Mouse (Mus musculus) thymus, adult 18-20 months (tissue): ENCODE data around the gene Adcy9.
A peak's percentile ranks its signal among the peaks of the same experiment; 100 is the strongest.

ENCODE experiments used
- DNase-seq, 2 experiments: peaks; one replicate each; pipeline ENCODE4 v3.0.0; 2022; ENCODE audit warnings: mixed read lengths in 2 of 2

Gene Adcy9

DNA sequence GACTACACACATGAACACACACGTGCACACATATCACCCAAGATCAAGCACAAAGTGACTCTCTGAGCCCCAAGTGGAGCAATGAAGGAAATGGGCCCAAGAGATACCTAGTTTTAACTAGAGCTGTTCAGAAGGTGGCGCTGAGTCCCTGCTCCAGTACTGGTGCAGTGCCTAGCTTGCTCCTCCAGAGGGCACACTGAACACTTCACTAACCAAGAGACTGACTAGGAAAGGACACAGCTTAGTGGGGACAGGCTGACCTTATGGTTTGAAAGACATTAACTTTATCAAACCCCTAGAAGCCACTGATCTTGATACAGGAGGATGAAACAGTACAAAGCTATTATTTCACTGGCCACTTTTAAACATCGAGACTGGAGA lies 104.2 kb downstream of the Adcy9 start:
- peak; percentile 47 to 63 for DNase-seq

DNA sequence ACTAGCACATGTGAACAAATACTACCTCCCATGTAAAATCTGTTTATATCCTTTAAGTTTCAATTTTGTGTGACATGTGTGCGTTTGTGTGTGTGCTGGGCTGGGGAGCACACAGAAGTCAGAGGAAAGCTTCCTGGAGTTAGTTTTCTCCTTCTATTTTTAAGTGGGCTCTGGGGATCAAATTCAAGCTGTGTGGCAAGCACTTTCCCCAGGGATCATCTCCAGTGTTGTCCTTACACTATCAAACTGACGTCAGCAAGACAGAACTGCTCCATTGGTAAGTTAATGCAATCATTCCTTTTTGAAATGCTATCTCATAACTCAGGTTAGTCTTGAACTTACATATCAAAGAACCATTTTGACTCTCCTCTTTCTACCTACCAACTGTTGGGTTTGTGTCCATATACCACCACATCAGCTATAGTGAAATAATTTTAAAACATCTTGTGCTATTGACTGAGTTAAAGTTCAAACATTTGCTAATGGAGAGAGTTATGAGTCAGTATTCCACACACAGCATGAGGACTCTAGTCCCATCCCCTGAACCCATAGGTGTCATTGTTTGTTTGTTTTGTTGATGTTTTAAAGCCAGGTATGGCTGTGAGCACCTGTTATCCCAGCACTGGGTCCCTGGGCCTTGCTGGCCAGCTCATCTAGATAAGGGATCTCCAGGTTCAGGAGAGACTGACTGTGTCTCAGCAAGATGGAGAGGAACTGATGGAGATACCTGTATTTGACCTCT lies 104.8 kb downstream of the Adcy9 start:
- no peak for DNase-seq

DNA sequence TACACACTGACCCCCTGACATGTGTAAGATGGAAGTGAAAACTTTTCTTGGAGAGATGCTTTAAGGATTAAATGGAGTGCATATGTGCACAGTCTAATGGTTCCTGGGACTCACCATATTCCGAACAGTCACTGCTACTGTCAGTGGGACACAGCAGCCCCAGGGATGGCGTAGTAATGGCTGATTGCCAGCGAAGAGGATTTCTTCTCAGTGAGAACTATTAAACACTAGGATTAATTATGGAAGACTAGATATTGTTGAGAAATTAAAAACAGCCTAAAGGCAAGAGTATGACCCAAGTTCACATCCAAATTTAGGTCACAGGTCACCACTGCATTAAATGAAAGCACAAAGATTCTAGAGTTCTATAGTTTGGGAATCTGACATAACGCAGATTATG lies 105.4 kb downstream of the Adcy9 start:
- DNase-seq = no peak

DNA sequence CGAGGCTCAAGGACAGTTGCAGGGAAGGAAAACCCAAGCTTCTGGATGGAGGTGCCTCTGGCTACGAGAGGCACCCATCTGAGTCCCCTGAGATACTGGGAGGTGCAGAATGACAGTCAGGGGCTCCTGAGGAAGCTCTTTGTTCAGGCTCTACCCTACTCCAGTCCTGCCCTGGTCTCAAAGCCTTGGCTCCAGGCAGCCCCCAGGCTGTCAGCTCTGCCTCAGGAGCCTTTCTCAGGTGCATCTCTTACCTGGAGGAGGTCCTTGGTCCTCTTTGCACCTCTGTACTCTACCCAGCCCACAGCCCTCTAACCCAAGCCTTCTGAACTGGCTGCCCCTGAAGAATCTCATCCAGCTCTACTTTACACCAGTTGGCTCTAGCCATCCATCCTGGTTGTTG lies 108.3 kb downstream of the Adcy9 start:
- no peak for DNase-seq

DNA sequence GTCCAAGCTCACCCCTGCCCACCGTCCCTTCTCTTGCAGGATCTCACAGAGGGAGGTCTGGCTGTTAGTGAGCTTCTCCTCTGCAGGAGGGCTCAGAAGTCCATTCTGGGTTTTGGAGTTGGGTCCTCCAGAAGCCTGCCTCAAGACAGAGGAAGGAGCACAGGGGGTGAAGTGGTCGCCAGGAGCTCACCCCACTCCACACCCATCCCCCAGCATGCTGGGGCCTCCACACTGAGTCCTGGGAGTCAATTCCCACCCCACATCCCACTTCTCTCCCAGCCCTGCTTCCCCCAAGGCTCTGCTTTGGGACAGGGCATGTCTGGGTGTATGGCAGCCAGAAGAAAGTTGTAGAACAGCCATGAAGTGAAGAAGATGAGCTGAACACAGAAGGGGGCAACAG lies 108.7 kb downstream of the Adcy9 start:
- DNase-seq = no peak

DNA sequence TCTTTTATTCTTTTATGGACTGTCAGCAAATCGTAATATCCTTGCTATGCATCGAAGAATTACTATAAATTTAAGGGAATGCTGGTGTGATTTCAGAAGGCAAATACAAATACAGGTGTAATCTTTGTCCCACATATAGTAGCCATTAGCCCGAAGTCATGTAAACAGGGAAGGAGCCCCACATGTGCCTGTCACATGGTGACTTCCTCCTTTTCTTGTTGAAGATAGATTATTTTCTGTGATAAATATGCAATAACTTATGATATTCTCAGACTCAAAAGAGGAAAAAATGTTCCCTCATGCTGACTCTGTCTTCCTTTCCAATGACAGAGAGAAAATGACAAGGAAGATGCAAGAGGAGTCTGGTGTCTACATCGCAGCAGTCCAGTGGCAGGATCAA lies 112.5 kb downstream of the Adcy9 start:
- DNase-seq = no peak

DNA sequence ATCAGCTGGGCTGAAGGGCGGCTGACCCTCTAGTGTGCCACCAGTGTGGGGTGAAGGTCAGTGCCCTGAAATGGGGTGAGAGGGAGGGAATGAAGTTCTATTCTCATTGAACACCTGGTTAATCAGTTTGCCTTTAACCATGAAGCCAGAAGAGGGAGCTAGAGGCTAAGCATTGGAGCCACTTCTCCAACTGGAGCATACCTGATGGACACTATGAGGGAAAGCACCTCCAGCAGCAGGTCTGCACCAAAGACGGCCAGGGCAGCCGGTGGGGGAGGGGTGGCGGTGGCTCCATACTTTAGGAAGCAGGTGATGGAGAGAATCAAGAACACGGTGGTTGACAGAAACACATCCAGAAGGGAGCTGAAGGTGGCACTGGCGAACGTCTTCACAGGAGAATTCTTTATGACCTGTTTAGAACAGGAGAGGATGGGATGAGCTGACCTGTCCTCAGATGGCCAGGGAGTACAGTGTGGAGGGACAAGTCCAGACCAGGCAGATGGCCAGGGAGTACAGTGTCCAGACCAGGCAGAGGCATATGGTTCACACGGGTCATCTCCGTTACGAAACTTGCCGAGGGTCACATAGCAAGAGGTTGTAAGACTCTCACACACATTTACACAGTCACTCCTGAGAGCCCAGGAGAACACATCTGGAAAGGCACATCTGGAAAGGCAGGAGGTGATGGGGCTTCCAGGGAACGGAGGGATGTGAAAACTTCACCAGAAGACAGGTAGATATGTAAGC lies 115.9 kb downstream of the Adcy9 start:
- DNase-seq = no peak

DNA sequence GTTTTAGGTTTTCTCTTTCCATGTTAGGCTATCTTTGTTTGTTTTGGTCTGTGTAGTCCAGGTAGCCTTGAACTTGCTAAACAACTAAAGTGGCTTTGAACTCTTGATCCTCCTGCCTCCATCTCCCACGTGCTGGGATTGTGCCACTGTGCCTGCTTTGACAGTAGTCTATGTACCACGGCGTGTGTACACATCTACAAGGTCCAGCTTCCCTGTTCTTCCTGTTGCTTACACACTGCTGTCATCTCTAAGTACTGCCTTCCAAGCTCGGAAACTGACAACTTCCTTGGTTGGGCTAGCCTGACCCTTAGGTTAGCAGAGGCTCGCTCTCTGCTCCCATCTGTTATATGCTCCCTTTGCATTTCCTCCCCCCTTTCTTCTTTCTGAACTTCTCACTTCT lies 116.7 kb downstream of the Adcy9 start:
- no peak for DNase-seq

DNA sequence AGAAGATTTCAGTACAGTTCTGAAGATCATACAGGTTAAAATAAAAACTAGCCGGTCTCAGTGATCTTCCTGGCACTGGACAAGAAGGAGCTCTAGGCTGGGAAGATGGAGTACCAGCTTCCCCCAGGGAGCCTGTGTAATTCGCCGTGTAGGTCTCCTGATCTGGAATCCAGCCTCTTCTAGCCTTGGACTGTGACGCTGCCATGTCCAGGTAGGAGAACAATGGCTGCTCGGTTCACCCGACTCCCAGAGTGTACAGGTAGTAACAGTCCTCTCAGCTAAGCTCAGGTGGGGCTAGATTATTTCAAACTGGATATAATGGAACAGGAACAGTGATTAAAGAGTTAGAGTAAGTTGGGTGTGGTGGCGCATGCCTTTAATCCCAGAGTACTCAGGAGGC lies 120.0 kb downstream of the Adcy9 start:
- no peak for DNase-seq

DNA sequence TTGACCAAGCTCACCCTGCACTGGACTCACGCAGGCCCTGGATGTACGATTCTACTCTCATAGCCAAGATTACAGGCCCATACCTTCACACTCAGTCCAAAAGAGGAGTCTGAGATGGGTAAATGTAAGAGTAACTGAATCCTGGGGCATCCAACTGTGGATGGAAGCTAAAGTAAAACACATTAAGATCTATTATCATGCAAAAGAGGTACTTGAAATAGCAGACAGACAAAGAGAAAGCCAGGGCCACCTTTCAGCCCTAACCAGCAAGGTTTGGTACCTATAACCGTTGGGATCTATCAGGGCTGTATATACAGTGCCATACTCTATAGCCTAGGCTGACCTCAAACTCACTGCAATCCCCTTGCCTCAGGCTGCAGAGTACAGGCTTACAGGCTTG lies 127.0 kb downstream of the Adcy9 start:
- DNase-seq = no peak

DNA sequence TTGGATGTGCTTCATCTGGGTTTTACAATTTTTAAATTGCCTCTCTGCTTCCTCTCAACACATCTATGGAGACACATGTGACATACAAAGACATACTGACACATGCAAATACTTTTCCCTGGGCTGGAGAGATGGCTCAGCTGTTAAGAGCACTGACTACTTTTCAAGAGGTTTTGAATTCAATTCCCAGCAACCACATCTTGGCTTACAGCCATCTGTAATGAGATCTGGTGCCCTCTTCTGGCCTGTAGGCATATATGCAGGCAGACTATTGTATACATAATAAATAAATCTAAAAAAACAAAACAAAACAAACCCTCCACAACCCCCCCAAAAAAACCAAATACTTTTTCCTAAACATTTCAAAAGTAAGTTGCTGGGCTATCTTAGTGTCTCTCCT lies 130.8 kb downstream of the Adcy9 start:
- DNase-seq = no peak

DNA sequence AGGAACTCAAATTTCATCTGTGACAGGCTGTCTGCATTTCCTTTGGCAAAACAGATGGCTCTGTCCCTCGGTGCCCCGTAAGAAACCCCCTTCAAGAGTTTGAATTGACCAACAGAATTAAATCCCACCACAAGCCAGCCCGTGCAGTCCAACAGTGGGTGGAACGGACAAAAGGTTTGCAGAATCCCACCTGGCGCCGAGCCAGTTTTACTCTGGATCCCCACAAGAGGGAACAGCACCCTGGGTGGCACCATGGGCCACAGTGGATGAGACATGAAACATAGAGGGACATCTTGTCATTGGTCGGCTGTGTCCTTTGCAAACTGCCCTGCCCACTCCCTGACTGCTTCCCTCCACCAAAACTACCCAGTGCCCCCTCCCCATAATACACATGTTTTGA lies 133.7 kb downstream of the Adcy9 start:
- DNase-seq = no peak

DNA sequence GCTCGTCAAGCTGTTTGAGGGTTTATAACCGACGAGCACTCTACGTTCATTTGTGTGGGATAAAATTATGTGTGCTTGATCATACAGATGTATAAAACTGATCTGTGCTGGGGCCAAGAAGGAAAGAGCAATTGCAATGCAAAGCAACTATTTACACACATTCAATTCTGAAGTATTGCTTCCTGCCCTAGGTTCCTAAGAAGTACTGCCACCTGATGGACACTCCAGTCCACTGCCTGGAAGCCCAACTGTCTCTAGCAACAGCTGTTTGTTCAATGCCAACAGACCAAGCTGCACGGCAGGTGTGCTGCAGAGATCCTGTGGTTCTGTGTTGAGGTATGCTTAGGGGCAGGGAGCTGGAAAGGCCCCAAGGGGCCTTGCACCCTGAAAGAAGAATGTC lies 135.0 kb downstream of the Adcy9 start:
- DNase-seq = peak; percentile 7 to 28

DNA sequence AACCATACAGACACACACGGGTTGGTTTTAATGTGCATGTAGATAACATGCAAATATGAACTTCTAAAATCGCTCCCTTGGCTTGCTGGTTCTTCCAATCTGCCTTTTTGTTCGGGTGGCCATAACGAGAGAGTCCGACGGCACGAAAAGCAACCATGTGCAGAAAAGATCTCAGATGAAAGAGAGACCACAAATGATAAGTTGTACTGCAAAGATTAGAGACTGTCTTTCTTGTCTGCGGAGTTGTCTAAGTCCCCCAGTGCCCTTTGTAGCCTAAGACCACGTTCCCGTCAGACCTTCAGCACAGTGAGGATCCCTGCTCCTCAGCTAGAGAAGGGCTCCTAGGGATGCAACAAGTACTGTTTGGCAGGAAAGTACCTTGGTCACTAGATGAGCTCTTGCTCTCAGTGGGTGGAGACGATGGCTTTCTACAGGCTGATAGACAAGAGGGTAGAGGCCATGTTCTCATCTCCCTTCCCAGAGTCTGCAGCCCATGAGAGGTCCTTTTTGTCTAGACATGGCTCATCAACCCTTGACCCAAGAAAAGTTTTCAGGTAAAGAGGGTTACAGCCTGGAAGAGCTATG lies 136.9 kb downstream of the Adcy9 start:
- DNase-seq = no peak

DNA sequence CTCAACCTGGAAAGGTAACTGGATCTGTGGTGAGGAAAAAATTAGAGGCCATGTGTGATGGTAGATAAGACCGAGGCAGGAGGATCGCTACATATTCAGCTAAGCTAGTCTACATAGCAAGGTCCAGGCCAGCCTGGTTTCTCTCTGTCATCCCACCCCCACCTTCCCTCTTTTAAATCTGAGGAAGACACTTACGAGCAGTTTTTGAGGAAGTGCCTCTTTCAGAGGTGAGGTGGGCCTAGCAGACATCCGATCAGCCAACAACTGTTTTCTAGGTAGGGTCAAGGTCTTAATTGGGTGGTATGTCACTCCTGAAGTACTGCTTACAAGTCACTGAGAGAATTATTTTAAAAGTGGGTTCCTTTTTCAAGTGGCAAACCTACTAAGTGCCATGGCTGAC lies 138.8 kb downstream of the Adcy9 start:
- DNase-seq = no peak

DNA sequence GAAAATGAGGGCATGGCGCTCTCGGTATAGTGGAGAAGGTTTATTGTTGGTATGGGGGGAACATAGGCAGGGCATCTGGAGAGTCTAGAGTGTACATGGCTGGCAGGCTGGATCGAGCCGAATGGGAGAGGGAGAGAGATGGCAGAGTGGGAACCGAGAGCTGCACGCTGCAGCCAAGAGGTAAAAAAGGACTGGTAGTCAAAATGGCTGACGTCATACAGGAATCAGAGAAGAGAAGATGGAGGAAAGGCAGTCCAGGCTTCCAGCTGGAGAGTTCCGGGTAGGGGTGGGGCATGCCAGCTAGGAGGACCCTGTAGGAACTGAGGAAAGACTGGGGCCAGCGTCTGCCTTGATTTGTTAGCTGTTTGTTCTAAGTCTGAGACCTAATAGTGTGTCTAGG lies 139.3 kb downstream of the Adcy9 start:
- no peak for DNase-seq

DNA sequence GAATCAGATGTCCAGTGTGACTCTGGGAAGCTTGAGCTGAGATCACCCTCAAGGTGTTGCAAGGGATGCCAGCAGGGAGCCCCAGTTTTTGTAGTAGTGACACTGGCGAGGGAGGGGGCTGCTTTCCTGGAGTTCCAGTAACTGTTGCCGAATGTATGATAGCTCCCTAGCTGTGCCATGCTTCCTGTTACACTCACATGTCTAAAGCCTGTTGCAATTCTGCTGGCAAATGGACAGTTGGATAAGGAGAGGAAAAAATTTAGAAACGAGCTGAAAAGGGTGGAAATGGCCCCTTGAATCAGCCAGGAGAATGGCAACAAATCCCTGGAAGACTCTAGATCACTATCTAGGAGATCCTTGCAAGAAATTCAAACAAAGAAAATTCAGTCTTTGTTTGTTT lies 140.7 kb downstream of the Adcy9 start:
- DNase-seq = no peak

DNA sequence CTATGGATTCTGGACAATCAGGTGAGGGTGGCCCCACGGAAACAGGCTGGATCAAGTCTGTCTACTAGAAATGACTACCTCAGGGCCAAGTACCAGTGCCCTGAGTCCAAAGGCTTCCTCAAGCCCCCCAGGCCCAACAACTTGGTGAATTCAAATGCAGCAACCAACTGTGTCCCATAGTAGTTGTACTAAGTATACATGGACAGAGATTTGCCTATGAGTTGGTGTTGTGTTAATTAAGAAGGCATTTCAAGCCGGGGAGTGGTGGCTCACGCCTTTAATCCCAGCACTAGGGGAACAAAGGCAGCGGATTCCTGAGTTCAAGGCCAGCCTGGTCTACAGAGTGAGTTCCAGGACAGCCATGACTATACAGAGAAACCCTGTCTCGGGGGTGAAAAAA lies 143.7 kb downstream of the Adcy9 start:
- no peak for DNase-seq

DNA sequence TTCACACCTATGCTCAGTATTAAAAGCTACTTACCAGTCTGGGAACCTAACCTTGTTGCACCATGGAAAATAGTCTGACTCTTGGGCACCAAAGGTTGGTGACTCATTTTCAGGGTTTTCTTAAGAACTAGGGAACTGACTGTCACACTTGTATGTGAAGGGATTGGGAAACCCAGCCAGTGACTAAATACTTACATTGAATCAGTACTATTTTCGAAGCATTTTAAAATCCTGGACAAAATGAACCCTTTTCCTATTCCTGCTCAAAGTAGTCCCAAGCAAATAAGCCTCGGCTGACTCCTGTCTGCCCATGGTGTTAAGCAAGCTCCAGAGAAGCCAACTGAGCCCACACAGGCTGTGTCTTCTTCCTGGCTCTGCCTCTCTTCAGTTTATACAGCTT lies 144.1 kb downstream of the Adcy9 start:
- DNase-seq = no peak

DNA sequence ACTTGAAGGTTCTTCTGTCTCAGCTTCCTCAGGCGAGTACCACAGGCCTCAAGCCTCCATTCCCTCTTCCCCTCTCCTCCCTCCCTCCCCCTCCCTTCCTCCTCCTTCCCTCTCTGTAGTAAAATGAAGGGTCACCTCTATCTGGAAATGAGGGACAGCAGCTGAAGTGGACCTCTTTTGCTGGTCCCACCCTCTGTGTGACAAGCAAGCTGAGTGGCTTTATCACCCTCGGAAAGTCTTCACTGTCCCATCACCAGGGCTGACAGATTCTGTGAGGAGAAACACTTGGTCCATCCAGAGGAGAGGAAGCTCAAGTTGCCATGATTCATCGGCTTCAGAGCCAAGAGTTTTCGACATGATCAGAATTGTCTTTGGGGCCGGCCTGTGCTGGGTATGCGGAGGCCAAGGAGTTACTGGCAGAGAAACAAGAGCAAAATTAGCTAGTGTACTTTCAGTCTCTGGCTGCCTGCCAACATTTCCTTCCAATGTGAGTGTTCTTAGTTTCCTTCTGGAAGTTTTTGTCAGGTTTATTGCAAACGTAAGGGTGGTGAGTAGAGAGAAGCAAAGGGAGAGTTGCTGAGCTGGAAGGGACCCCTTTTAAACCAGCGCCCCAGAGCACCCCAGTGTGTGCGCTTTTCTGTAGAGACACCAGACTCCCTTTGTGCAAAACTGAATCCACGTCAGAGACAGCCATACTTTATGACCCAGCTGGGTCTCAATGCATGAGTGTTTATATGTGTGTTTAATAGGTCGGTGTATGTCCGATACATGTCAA lies 146.4 kb downstream of the Adcy9 start:
- no peak for DNase-seq

DNA sequence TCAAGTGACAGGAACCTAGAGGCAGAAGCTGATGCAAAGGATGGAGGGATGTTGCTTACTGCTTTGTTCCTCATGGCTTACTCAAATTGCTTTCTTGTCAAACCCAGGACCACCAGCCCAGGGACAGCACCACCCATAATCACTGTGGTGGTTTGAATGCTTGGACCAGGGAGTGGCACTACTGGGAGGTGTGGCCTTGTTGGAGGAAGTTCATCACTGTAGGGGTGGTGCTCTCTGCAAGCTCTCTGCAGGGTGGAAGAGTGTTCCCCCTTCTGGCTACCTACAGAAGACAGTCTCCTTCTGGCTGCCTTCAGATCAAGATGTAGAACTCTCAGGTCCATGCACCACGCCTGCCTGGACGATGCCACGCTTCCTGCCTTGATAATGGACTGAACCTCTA lies 148.0 kb downstream of the Adcy9 start:
- DNase-seq = no peak

DNA sequence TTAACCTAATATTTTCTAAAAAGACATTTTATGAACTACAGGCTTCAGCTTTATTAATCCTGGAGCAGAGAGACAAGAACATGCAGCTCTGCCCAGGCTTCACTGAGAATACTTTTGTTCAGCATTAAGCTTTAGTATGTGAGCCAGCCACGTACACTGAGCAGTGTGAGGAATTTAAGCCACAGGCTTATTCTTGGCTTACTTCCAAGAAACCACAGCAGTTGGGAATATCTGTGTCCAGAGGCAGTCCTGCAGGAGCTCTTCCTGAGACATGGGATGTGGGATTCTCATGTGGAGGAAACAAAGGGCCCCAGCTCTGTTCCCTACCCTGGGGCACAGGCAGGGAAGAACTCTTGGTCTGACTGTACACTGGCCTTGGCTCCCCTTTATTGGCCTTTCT lies 149.4 kb downstream of the Adcy9 start:
- DNase-seq = no peak

DNA sequence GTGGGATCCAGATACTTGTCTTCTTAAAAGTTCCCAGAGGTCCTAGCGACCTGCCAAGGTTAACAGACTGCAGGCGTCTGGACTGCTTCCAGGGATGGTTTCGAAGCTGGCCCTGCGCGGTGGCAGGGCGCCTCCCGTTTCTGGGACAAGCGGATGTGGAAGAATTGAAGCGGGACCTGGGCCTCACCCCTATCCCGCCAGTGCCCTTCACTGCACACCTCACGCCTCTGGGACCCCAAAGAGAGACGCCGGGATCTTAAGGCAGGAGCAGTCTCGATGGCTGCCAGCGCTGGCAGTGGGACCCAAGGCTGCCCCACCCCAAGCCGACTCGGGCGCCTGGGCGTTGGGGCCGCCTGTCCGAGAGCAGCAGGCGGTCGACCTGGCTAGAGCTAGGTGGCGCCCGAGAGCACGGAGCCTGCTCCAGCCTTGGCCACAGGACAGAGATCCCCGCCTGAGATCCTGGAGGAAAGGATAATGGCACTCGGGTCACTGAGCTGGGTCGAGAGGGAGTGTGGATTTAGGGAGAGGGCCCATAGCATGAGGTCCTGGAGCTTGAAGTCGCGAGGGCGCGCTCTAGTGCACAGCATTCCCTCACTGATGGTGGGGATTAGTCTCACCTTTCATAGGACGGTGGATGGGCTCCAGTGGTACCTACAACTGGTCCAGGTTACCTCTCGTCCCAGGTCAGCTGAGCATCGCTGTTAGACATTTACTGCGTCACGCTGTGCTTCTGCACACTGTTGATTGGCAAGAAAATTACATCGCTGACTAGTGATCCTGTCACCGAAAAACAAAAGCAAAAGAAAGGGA lies 152.2 kb downstream of the Adcy9 start:
- DNase-seq = peak; percentile 17 to 19
